Mouse (Mus musculus) MEL (cell line): ENCODE measurements around the gene Mavs.

Experiments
- CTCF ChIP-seq, 3 experiments: IDR thresholded peaks in 2 of 3; conservative IDR thresholded peaks in 1 of 3; 2 replicates each; pipeline ENCODE4 v1.5.1; 2011 to 2012; ENCODE audit warnings: low read length in 3 of 3, low read depth in 2 of 3, mild to moderate bottlenecking in 2 of 3, improper control_type of control experiment in 1 of 3, inconsistent platforms in 1 of 3, mixed read lengths in 1 of 3, moderate library complexity in 1 of 3; ENCODE audit not compliant: control insufficient read depth in 1 of 3, insufficient read depth in 1 of 3, poor library complexity in 1 of 3, severe bottlenecking in 1 of 3
- E2F4 ChIP-seq: IDR thresholded peaks from 2 replicates; pipeline ENCODE4 v1.6.1; 2011; ENCODE audit warnings: low read depth, low read length, improper control_type of control experiment, borderline replicate concordance
- EP300 ChIP-seq, 2 experiments: IDR thresholded peaks; 2 replicates each; pipeline ENCODE4 v1.6.1; 2011; ENCODE audit warnings: improper control_type of control experiment in 2 of 2, low read length in 2 of 2, low read depth in 1 of 2, mild to moderate bottlenecking in 1 of 2
- GATA1 ChIP-seq: IDR thresholded peaks from 2 replicates; pipeline ENCODE4 v1.6.1; 2011; ENCODE audit warnings: low read depth, low read length, improper control_type of control experiment
- MAZ ChIP-seq: IDR thresholded peaks from 2 replicates; pipeline ENCODE4 v1.6.1; 2012; ENCODE audit warnings: low read depth, mild to moderate bottlenecking, inconsistent platforms, low read length, improper control_type of control experiment
- MEF2A ChIP-seq: IDR thresholded peaks from 2 replicates; pipeline ENCODE4 v1.6.1; 2014; ENCODE audit warnings: low read depth, mild to moderate bottlenecking, inconsistent platforms, low read length, improper control_type of control experiment; ENCODE audit not compliant: poor library complexity, insufficient replicate concordance, severe bottlenecking; ENCODE audit errors: extremely low read depth
- POLR2A ChIP-seq, 2 experiments: IDR thresholded peaks; 2 replicates each; pipeline ENCODE4 v1.6.1; 2011 to 2012; ENCODE audit warnings: low read length in 2 of 2, mild to moderate bottlenecking in 2 of 2, control low read depth in 1 of 2, improper control_type of control experiment in 1 of 2, low read depth in 1 of 2, moderate library complexity in 1 of 2; ENCODE audit not compliant: control insufficient read depth in 1 of 2, insufficient read depth in 1 of 2, poor library complexity in 1 of 2
- RAD21 ChIP-seq: IDR thresholded peaks from 2 replicates; pipeline ENCODE4 v1.6.1; 2011; ENCODE audit warnings: mild to moderate bottlenecking, low read depth, low read length, improper control_type of control experiment
- RCOR1 ChIP-seq: IDR thresholded peaks from 2 replicates; pipeline ENCODE4 v1.6.1; 2012; ENCODE audit warnings: low read depth, mild to moderate bottlenecking, inconsistent platforms, low read length, improper control_type of control experiment
- SIN3A ChIP-seq: IDR thresholded peaks from 2 replicates; pipeline ENCODE4 v1.6.1; 2012; ENCODE audit warnings: low read length, improper control_type of control experiment, inconsistent platforms
- SMC3 ChIP-seq: IDR thresholded peaks from 2 replicates; pipeline ENCODE4 v1.6.1; 2011; ENCODE audit warnings: low read depth, low read length, improper control_type of control experiment
- TAL1 ChIP-seq: IDR thresholded peaks from 2 replicates; pipeline ENCODE4 v1.6.1; 2012; ENCODE audit warnings: mild to moderate bottlenecking, inconsistent platforms, low read length, moderate library complexity, mixed read lengths
- USF1 ChIP-seq: IDR thresholded peaks from 2 replicates; pipeline ENCODE4 v1.6.1; 2014; ENCODE audit warnings: low read depth, mild to moderate bottlenecking, inconsistent platforms, low read length, improper control_type of control experiment, moderate library complexity
- ZMIZ1 ChIP-seq: IDR thresholded peaks from 2 replicates; pipeline ENCODE4 v1.6.1; 2012; ENCODE audit warnings: low read depth, mild to moderate bottlenecking, inconsistent platforms, low read length, improper control_type of control experiment, moderate library complexity

DNA sequence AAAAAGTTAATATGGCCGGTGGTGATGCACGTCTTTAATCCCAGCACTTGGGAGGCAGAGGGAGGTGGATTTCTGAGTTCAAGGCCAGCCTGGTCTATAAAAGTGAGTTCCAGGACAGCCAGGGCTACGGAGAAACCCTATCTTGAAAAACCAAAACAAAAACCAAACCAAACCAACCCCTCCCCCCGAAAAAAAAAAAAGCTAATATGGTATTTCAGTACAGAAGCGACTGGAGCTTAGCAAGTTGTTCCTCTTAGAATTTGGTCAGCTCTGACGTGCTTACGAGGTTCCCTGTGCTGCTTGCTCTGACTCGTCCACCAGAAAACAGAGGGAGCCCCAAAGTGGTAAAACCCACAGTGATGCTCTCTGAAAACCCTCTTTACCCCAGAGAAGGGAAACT lies 24.8 kb downstream of the Mavs start:
- TF ChIP-seq CTCF (IDR thresholded peaks at IDR 0.05 in 2 of 3, conservative IDR thresholded peaks at IDR 0.05 in 1 of 3; ENCODE audit: control insufficient read depth in 1 of 3, insufficient read depth in 1 of 3, low read depth in 2 of 3, low read length in 3 of 3, poor library complexity in 1 of 3, severe bottlenecking in 1 of 3), result no peak
- no peak for TF ChIP-seq SMC3
- TF ChIP-seq E2F4, result no peak
- no peak for TF ChIP-seq POLR2A (IDR thresholded peaks at IDR 0.05; ENCODE audit: control insufficient read depth in 1 of 2, insufficient read depth in 1 of 2, low read depth in 1 of 2, low read length in 2 of 2, poor library complexity in 1 of 2)
- no peak for TF ChIP-seq TAL1
- TF ChIP-seq EP300 (IDR thresholded peaks at IDR 0.05; ENCODE audit: low read depth in 1 of 2, low read length in 2 of 2), result no peak
- TF ChIP-seq RCOR1, result no peak
- no peak for TF ChIP-seq SIN3A
- TF ChIP-seq GATA1, result no peak
- no peak for TF ChIP-seq MAZ
- no peak for TF ChIP-seq MEF2A
- no peak for TF ChIP-seq RAD21
- no peak for TF ChIP-seq USF1
- TF ChIP-seq ZMIZ1, result no peak
